Mouse (Mus musculus): ENCODE data around the gene Irs3. TPM values are rescaled to one million over a fixed set of nuclear protein-coding genes. Genes with fewer than 3 reads are reported as not detected.

Irs3 gene
- polyA plus RNA-seq, 1 experiment from 2014 or later: 0.15 TPM

- Histone ChIP-seq H3K27me3 (ENCODE audit: control insufficient read depth, insufficient read depth, low read depth, low read length) (no peaks in the 10 kb centered on the region), H3K4me3 (ENCODE audit: low read depth, low read length) (no peak overlapping the region; the same call in 1 of the 2 replicates), H3K9ac (ENCODE audit: low read depth, low read length) (no peak overlapping the region), H3K4me1 (ENCODE audit: control insufficient read depth, low read depth, low read length) (peaks cover 52% of the 10 kb centered on the region), H3K36me3 (ENCODE audit: control insufficient read depth, insufficient read depth) (peaks cover 14% of the 10 kb centered on the region), H3K27ac (ENCODE audit: low read length) (peak overlapping the region; percentile 75), H3K9me3 (replicated peaks; ENCODE audit: control insufficient read depth, low read length) (no peaks in the 10 kb centered on the region), H3K4me2 (ENCODE audit: low read depth, low read length) (no peak overlapping the region)
- peak; percentile 53 for ATAC-seq (ENCODE audit: low read depth)
- WGBS (ENCODE audit: insufficient replicate concordance): 21% methylated on average over 9 of the region's 9 CpGs
Observed at GRCm38 (mm10) chr5:137671443-137672240, 26.1 kb upstream of the Irs3 start.

DNA sequence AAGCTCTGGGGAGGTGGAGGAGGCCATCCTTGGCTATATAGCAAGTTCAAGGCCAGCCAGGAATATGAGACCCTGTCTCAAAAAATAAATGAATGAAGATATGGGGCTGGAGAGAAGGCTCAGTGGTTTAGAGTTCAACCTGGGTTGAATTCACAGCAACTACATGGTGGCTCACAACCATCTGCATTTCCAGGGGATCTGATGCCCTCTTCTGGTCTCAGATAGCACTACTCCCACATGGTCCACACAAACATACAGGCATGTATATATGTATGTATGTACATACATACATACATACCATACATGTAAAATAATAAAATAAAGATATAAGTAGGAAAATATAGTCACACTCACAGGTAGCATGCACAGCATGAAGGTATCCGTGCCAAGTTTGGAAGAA lies 24.7 kb upstream of the Irs3 start:
- no peaks in the 10 kb centered on the region for H3K27me3 ChIP-seq (ENCODE audit: control insufficient read depth, insufficient read depth, low read depth, low read length)
- peaks cover 46% of the 10 kb centered on the region for H3K4me1 ChIP-seq (ENCODE audit: control insufficient read depth, low read depth, low read length)
- H3K27ac ChIP-seq (ENCODE audit: low read length): no peak overlapping the region
- 93% methylated on average over 1 of the region's 1 CpGs for WGBS (ENCODE audit: insufficient replicate concordance)
- no peaks in the 10 kb centered on the region for H3K9me3 ChIP-seq (replicated peaks; ENCODE audit: control insufficient read depth, low read length)
- no peak overlapping the region for H3K9ac ChIP-seq (ENCODE audit: low read depth, low read length)
- no peak for ATAC-seq (ENCODE audit: low read depth)
- H3K4me3 ChIP-seq (ENCODE audit: low read depth, low read length): no peak overlapping the region
- peaks cover 21% of the 10 kb centered on the region for H3K36me3 ChIP-seq (ENCODE audit: control insufficient read depth, insufficient read depth)
- H3K4me2 ChIP-seq (ENCODE audit: low read depth, low read length): no peak overlapping the region

- Histone ChIP-seq H3K27me3 (ENCODE audit: control insufficient read depth, insufficient read depth, low read depth, low read length) (no peaks in the 10 kb centered on the region), H3K4me2 (ENCODE audit: low read depth, low read length) (no peak overlapping the region), H3K4me1 (ENCODE audit: control insufficient read depth, low read depth, low read length) (peaks cover 33% of the 10 kb centered on the region), H3K27ac (ENCODE audit: low read length) (no peak overlapping the region), H3K9ac (ENCODE audit: low read depth, low read length) (no peak overlapping the region), H3K9me3 (replicated peaks; ENCODE audit: control insufficient read depth, low read length) (no peaks in the 10 kb centered on the region), H3K4me3 (ENCODE audit: low read depth, low read length) (no peak overlapping the region), H3K36me3 (ENCODE audit: control insufficient read depth, insufficient read depth) (peaks cover 31% of the 10 kb centered on the region)
- WGBS (ENCODE audit: insufficient replicate concordance): 84% methylated on average over 10 of the region's 10 CpGs
- no peak for ATAC-seq (ENCODE audit: low read depth)
Observed at GRCm38 (mm10) chr5:137668971-137669370, 23.5 kb upstream of the Irs3 start.

- 88% methylated on average over 9 of the region's 9 CpGs for WGBS (ENCODE audit: insufficient replicate concordance)
- no peak for ATAC-seq (ENCODE audit: low read depth)
- Histone ChIP-seq H3K27me3 (ENCODE audit: control insufficient read depth, insufficient read depth, low read depth, low read length) (no peaks in the 10 kb centered on the region), H3K9me3 (replicated peaks; ENCODE audit: control insufficient read depth, low read length) (no peaks in the 10 kb centered on the region), H3K36me3 (ENCODE audit: control insufficient read depth, insufficient read depth) (peaks cover 81% of the 10 kb centered on the region), H3K4me2 (ENCODE audit: low read depth, low read length) (no peak overlapping the region), H3K4me3 (ENCODE audit: low read depth, low read length) (no peak overlapping the region), H3K27ac (ENCODE audit: low read length) (no peak overlapping the region), H3K9ac (ENCODE audit: low read depth, low read length) (no peak overlapping the region), H3K4me1 (ENCODE audit: control insufficient read depth, low read depth, low read length) (no peaks in the 10 kb centered on the region)
Observed at GRCm38 (mm10) chr5:137663057-137663456, 17.5 kb upstream of the Irs3 start.

- Histone ChIP-seq H3K27ac (ENCODE audit: low read length) (no peak overlapping the region), H3K9me3 (replicated peaks; ENCODE audit: control insufficient read depth, low read length) (no peaks in the 10 kb centered on the region), H3K36me3 (ENCODE audit: control insufficient read depth, insufficient read depth) (peaks cover 75% of the 10 kb centered on the region), H3K4me2 (ENCODE audit: low read depth, low read length) (no peak overlapping the region), H3K9ac (ENCODE audit: low read depth, low read length) (no peak overlapping the region), H3K27me3 (ENCODE audit: control insufficient read depth, insufficient read depth, low read depth, low read length) (no peaks in the 10 kb centered on the region), H3K4me1 (ENCODE audit: control insufficient read depth, low read depth, low read length) (no peaks in the 10 kb centered on the region; the same call in 1 of the 2 replicates), H3K4me3 (ENCODE audit: low read depth, low read length) (no peak overlapping the region)
- no peak for ATAC-seq (ENCODE audit: low read depth)
- 86% methylated on average over 6 of the region's 6 CpGs for WGBS (ENCODE audit: insufficient replicate concordance)
Observed at GRCm38 (mm10) chr5:137660064-137660688, 14.7 kb upstream of the Irs3 start.

DNA sequence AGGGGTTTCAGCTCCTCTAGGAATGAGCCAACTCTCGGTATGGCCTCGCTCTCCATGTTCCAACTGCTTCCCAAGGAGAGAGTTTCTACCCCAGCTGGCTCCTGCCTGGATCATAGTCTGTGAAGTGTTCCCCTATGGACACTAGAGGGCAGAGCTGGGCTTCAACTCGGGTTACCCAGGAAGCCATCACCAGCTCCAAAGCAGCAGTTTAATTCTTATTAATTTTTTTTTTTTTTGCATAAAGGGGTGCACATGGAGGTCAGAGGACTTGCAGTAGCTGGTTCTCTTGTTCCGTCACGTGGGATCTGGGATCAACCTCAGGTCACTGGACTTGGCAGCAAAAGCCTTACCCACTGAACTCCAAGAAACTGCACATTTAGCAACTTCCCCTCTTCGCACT lies 11.5 kb upstream of the Irs3 start:
- peaks cover 69% of the 10 kb centered on the region for H3K36me3 ChIP-seq (ENCODE audit: control insufficient read depth, insufficient read depth)
- 43% methylated on average over 6 of the region's 6 CpGs for WGBS (ENCODE audit: insufficient replicate concordance)

GRCm38 (mm10) chr5:137654746-137655145 lies 9.2 kb upstream of the Irs3 start:
- H3K4me1 ChIP-seq (ENCODE audit: control insufficient read depth, low read depth, low read length): peaks cover 10% of the 10 kb centered on the region
- no peak overlapping the region for H3K4me3 ChIP-seq (ENCODE audit: low read depth, low read length)
- H3K4me2 ChIP-seq (ENCODE audit: low read depth, low read length): no peak overlapping the region
- H3K9ac ChIP-seq (ENCODE audit: low read depth, low read length): no peak overlapping the region
- no peak overlapping the region for H3K27ac ChIP-seq (ENCODE audit: low read length)
- no peak for ATAC-seq (ENCODE audit: low read depth)
- no peaks in the 10 kb centered on the region for H3K9me3 ChIP-seq (replicated peaks; ENCODE audit: control insufficient read depth, low read length)
- H3K27me3 ChIP-seq (ENCODE audit: control insufficient read depth, insufficient read depth, low read depth, low read length): no peaks in the 10 kb centered on the region
- WGBS (ENCODE audit: insufficient replicate concordance): 79% methylated on average over 7 of the region's 7 CpGs
- peaks cover 64% of the 10 kb centered on the region for H3K36me3 ChIP-seq (ENCODE audit: control insufficient read depth, insufficient read depth)

More for the DNA sequence above, 11.5 kb upstream of the Irs3 start:
- H3K9me3 ChIP-seq (replicated peaks; ENCODE audit: control insufficient read depth, low read length): no peaks in the 10 kb centered on the region
- 0 out of 2 replicates have a peak, but pooled peaks have one; percentile 33 for ATAC-seq (ENCODE audit: low read depth)
- no peaks in the 10 kb centered on the region for H3K27me3 ChIP-seq (ENCODE audit: control insufficient read depth, insufficient read depth, low read depth, low read length)
- no peaks in the 10 kb centered on the region; the same call in 1 of the 2 replicates for H3K4me1 ChIP-seq (ENCODE audit: control insufficient read depth, low read depth, low read length)
- H3K4me3 ChIP-seq (ENCODE audit: low read depth, low read length): no peak overlapping the region
- H3K4me2 ChIP-seq (ENCODE audit: low read depth, low read length): no peak overlapping the region
- no peak overlapping the region for H3K27ac ChIP-seq (ENCODE audit: low read length)
- no peak overlapping the region for H3K9ac ChIP-seq (ENCODE audit: low read depth, low read length)

- ATAC-seq (ENCODE audit: low read depth): no peak
- WGBS (ENCODE audit: insufficient replicate concordance): 85% methylated on average over 10 of the region's 10 CpGs
- H3K4me2 ChIP-seq (ENCODE audit: low read depth, low read length): no peak overlapping the region
- peaks cover 20% of the 10 kb centered on the region for H3K4me1 ChIP-seq (ENCODE audit: control insufficient read depth, low read depth, low read length)
- no peak overlapping the region for H3K9ac ChIP-seq (ENCODE audit: low read depth, low read length)
- H3K36me3 ChIP-seq (ENCODE audit: control insufficient read depth, insufficient read depth): peaks cover 51% of the 10 kb centered on the region
- no peak overlapping the region for H3K4me3 ChIP-seq (ENCODE audit: low read depth, low read length)
- H3K9me3 ChIP-seq (replicated peaks; ENCODE audit: control insufficient read depth, low read length): no peaks in the 10 kb centered on the region
- no peaks in the 10 kb centered on the region for H3K27me3 ChIP-seq (ENCODE audit: control insufficient read depth, insufficient read depth, low read depth, low read length)
- no peak overlapping the region for H3K27ac ChIP-seq (ENCODE audit: low read length)
Observed at GRCm38 (mm10) chr5:137653366-137653765, 7.9 kb upstream of the Irs3 start.

DNA sequence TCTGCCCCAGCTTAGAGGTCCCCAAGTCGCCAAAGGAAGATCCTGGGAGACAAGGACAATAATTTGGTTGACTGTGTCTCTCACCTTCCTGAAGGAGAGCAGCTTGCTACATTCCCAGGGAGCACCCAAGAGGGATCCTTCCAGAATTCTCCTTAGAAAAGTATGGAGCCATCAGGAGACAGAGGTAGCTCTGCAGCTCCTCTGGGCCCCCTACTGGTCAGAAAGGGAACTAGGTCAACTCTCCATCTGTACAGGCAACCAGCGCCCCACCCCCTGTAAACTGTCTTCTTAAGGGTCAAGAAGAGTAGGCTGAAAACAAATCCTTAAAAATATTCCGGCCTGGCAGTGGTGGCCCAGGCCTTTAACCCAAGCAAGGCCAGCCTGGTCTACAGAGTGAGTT lies 7.0 kb upstream of the Irs3 start:
- H3K9ac ChIP-seq (ENCODE audit: low read depth, low read length): no peak overlapping the region
- H3K27me3 ChIP-seq (ENCODE audit: control insufficient read depth, insufficient read depth, low read depth, low read length): no peaks in the 10 kb centered on the region
- peaks cover 44% of the 10 kb centered on the region for H3K36me3 ChIP-seq (ENCODE audit: control insufficient read depth, insufficient read depth)
- ATAC-seq (ENCODE audit: low read depth): no peak
- peaks cover 23% of the 10 kb centered on the region for H3K4me1 ChIP-seq (ENCODE audit: control insufficient read depth, low read depth, low read length)
- no peaks in the 10 kb centered on the region for H3K9me3 ChIP-seq (replicated peaks; ENCODE audit: control insufficient read depth, low read length)
- 33% methylated on average over 3 of the region's 3 CpGs for WGBS (ENCODE audit: insufficient replicate concordance)
- H3K4me3 ChIP-seq (ENCODE audit: low read depth, low read length): no peak overlapping the region
- no peak overlapping the region for H3K4me2 ChIP-seq (ENCODE audit: low read depth, low read length)
- no peak overlapping the region for H3K27ac ChIP-seq (ENCODE audit: low read length)

All from liver, embryonic 16.5 days (tissue).